Mouse (Mus musculus) CH12.LX (cell line): ENCODE measurements at regions not wholly inside any gene's neighbourhood (a gene's known extent, or its start where the extent isn't known, plus 50 kb on each side); places are given as distances from the start of the nearest gene placed in this dataset.

Experiments
- DNase-seq: peaks from one replicate; pipeline ENCODE4 v3.0.0-alpha.2; 2013; ENCODE audit errors: extremely low read depth
- H3K27ac ChIP-seq: 2 replicates; pipeline ENCODE4 v1.5.1; 2012; ENCODE audit warnings: low read depth, mild to moderate bottlenecking, control low read depth, moderate library complexity; ENCODE audit not compliant: insufficient read depth
- H3K27me3 ChIP-seq: replicated peaks from 2 replicates; pipeline ENCODE3; 2012; ENCODE audit warnings: inconsistent platforms
- H3K36me3 ChIP-seq, 2 experiments: replicated peaks in 1 of 2; 2 replicates each; pipeline versions ENCODE3 to v1.6.1; 2012; ENCODE audit warnings: inconsistent platforms in 1 of 2, low read length in 1 of 2, mild to moderate bottlenecking in 1 of 2, mixed read lengths in 1 of 2, moderate library complexity in 1 of 2; ENCODE audit not compliant: control insufficient read depth in 1 of 2, insufficient read depth in 1 of 2
- H3K4me1 ChIP-seq, 2 experiments: 2 replicates each; pipeline ENCODE4 v1.6.1; 2012; ENCODE audit warnings: inconsistent platforms in 1 of 2, moderate library complexity in 1 of 2; ENCODE audit not compliant: insufficient read depth in 2 of 2, control insufficient read depth in 1 of 2
- H3K4me2 ChIP-seq: 2 replicates; pipeline ENCODE4 v1.6.1; 2012; ENCODE audit warnings: low read depth, mild to moderate bottlenecking, control low read depth; ENCODE audit not compliant: poor library complexity, insufficient read depth, severe bottlenecking
- H3K4me3 ChIP-seq, 3 experiments: fragments of 150-350 bp in 1 of 3; sonication (generic) in 1 of 3; replicated peaks in 1 of 3; 2 replicates each; pipeline versions ENCODE3 to v1.5.1; 2011 to 2012; ENCODE audit warnings: low read depth in 2 of 3, low read length in 2 of 3, mild to moderate bottlenecking in 2 of 3, moderate library complexity in 2 of 3, control low read depth in 1 of 3, improper control_type of control experiment in 1 of 3, inconsistent platforms in 1 of 3, mixed read lengths in 1 of 3; ENCODE audit not compliant: poor library complexity in 1 of 3
- H3K79me2 ChIP-seq: replicated peaks from 2 replicates; pipeline ENCODE4 v1.6.1; 2012; ENCODE audit warnings: mild to moderate bottlenecking, moderate library complexity; ENCODE audit not compliant: control insufficient read depth, poor library complexity, insufficient read depth, severe bottlenecking; ENCODE audit errors: extremely low read depth
- H3K9ac ChIP-seq: 2 replicates; pipeline ENCODE4 v1.6.1; 2012; ENCODE audit warnings: low read depth, mild to moderate bottlenecking, control low read depth, moderate library complexity; ENCODE audit not compliant: insufficient read depth
- H3K9me3 ChIP-seq: replicated peaks from 2 replicates; pipeline ENCODE3; 2012; ENCODE audit warnings: low read length, inconsistent platforms, mixed read lengths
- CHD1 ChIP-seq: IDR thresholded peaks from 2 replicates; pipeline ENCODE4 v1.6.1; 2012; ENCODE audit warnings: low read depth, low read length, improper control_type of control experiment, inconsistent platforms
- CTCF ChIP-seq, 2 experiments: IDR thresholded peaks in 1 of 2; conservative IDR thresholded peaks in 1 of 2; 2 replicates each; pipeline ENCODE4 v1.5.1; 2011 to 2012; ENCODE audit warnings: low read depth in 2 of 2, low read length in 2 of 2, improper control_type of control experiment in 1 of 2, inconsistent platforms in 1 of 2, mild to moderate bottlenecking in 1 of 2, moderate library complexity in 1 of 2
- E2F4 ChIP-seq: IDR thresholded peaks from 2 replicates; pipeline ENCODE4 v1.6.1; 2011; ENCODE audit warnings: low read depth, low read length, improper control_type of control experiment; ENCODE audit not compliant: insufficient replicate concordance
- EP300 ChIP-seq: IDR thresholded peaks from 2 replicates; pipeline ENCODE4 v1.6.1; 2011; ENCODE audit warnings: low read length, improper control_type of control experiment
- HCFC1 ChIP-seq: IDR thresholded peaks from 2 replicates; pipeline ENCODE4 v1.6.1; 2012; ENCODE audit warnings: low read depth, mild to moderate bottlenecking, inconsistent platforms, low read length, improper control_type of control experiment
- MAX ChIP-seq: IDR thresholded peaks from 2 replicates; pipeline ENCODE4 v1.6.1; 2011; ENCODE audit warnings: low read length, improper control_type of control experiment
- MAZ ChIP-seq: IDR thresholded peaks from 2 replicates; pipeline ENCODE4 v1.6.1; 2012; ENCODE audit warnings: low read depth, mild to moderate bottlenecking, inconsistent platforms, low read length, improper control_type of control experiment, moderate library complexity
- MXI1 ChIP-seq: IDR thresholded peaks from 2 replicates; pipeline ENCODE4 v1.6.1; 2011; ENCODE audit warnings: mild to moderate bottlenecking, low read depth, low read length, improper control_type of control experiment
- MYC ChIP-seq: IDR thresholded peaks from 2 replicates; pipeline ENCODE4 v1.6.1; 2011; ENCODE audit warnings: low read depth, mild to moderate bottlenecking, improper control_type of control experiment, low read length
- NRF1 ChIP-seq: IDR thresholded peaks from 2 replicates; pipeline ENCODE4 v1.6.1; 2014; ENCODE audit warnings: low read depth, mild to moderate bottlenecking, inconsistent platforms, low read length, improper control_type of control experiment, moderate library complexity
- SIN3A ChIP-seq: IDR thresholded peaks from 2 replicates; pipeline ENCODE4 v1.6.1; 2012; ENCODE audit warnings: low read length, improper control_type of control experiment, inconsistent platforms
- SMC3 ChIP-seq: IDR thresholded peaks from 2 replicates; pipeline ENCODE4 v1.6.1; 2011; ENCODE audit warnings: low read depth, low read length, improper control_type of control experiment
- TBP ChIP-seq: conservative IDR thresholded peaks from 2 replicates; pipeline ENCODE4 v1.6.1; 2011; ENCODE audit warnings: low read depth, low read length, improper control_type of control experiment
- USF2 ChIP-seq: conservative IDR thresholded peaks from 2 replicates; pipeline ENCODE4 v1.6.1; 2011; ENCODE audit warnings: low read depth, low read length, improper control_type of control experiment
- ZC3H11A ChIP-seq: IDR thresholded peaks from 2 replicates; pipeline ENCODE4 v1.6.1; 2012; ENCODE audit warnings: low read depth, mild to moderate bottlenecking, inconsistent platforms, low read length, improper control_type of control experiment
- dilution Hi-C: fragments of 300-500 bp; cut with MboI; formaldehyde crosslinking; loops from 2 replicates; pipeline ENCODE4 v1.14.3; 2020; ENCODE audit warnings: low sequenced_read_pairs; ENCODE audit not compliant: extremely low pct_unique_long_range_greater_than_20kb, extremely low pct_ligation_motif_present
- in situ Hi-C: fragments of 300-500 bp; cut with MboI; formaldehyde crosslinking; loops from 3 replicates; pipeline ENCODE4 v1.14.3; 2019; ENCODE audit warnings: low sequenced_read_pairs, low pct_ligation_motif_present, low pct_unique_long_range_greater_than_20kb, mixed read lengths

DNA sequence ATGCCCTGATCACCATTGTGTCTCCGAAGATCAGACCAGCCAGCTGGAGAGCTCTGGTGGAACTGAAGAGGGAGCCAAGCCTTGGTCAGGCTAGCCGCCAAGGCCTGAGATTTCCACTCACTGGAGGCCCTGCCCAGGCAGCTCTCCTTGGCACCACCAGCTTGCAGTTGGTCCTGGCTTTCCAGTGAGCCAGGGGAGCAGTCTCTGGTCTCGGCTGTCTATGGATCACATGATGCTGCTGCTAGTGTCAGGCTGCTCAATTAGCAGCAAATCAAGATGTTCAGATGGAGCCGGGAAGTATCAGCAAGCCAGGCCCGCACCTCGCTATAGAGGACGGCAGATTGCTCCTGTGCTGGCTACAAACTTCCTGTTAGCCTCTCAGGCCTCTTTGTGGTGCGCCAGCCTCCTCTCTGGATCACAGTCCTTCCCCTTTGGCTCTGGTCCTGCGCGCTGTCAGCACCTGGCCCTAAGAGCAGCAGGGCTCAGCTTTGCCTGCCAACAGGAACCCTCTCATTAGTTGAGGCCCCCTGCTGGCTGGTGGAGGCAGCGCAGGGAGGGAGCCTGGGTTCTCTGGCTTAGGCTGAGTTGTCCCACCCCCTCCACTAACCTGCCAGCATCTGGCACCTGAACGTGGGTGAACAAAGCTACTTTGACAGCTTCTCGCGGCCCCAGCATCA, 174.8 kb upstream of the Ntm start:
- no peak for DNase-seq
- no peak overlapping the region for H3K4me3 ChIP-seq
- no peaks in the 10 kb centered on the region for H3K79me2 ChIP-seq
- H3K4me1 ChIP-seq, result no peaks in the 10 kb centered on the region
- no peak overlapping the region for H3K27ac ChIP-seq
- no peak overlapping the region for H3K4me2 ChIP-seq
- no peaks in the 10 kb centered on the region for H3K36me3 ChIP-seq
- H3K9ac ChIP-seq, result no peak overlapping the region
- dilution Hi-C loops (no loop called here), in situ Hi-C loops (no loop called here)
- H3K9me3 ChIP-seq, result peaks cover 81% of the 10 kb centered on the region
- no peaks in the 10 kb centered on the region for H3K27me3 ChIP-seq
- TF ChIP-seq MYC (no peak), CTCF (conservative IDR thresholded peaks at IDR 0.05 in 1 of 2, IDR thresholded peaks at IDR 0.05 in 1 of 2; ENCODE audit: low read depth in 2 of 2, low read length in 2 of 2) (0 out of 4 replicates have a peak, but pooled peaks of 1 of the 2 experiments have one; percentile 6)

- Histone ChIP-seq H3K9ac (no peak overlapping the region), H3K27ac (no peak overlapping the region), H3K4me3 (no peak overlapping the region), H3K79me2 (no peaks in the 10 kb centered on the region), H3K36me3 (no peaks in the 10 kb centered on the region), H3K4me1 (no peaks in the 10 kb centered on the region), H3K4me2 (no peak overlapping the region), H3K9me3 (peaks cover 84% of the 10 kb centered on the region), H3K27me3 (no peaks in the 10 kb centered on the region)
- dilution Hi-C loops, result no loop called here
- no peak for TF ChIP-seq CTCF (conservative IDR thresholded peaks at IDR 0.05 in 1 of 2, IDR thresholded peaks at IDR 0.05 in 1 of 2; ENCODE audit: low read depth in 2 of 2, low read length in 2 of 2)
- no peak for TF ChIP-seq ZC3H11A
- no peak for TF ChIP-seq CHD1
- no peak for TF ChIP-seq HCFC1
- TF ChIP-seq E2F4, result no peak
- TF ChIP-seq MXI1, result no peak
- no peak for TF ChIP-seq USF2
- TF ChIP-seq SIN3A, result no peak
- TF ChIP-seq MAZ, result no peak
- TF ChIP-seq SMC3, result no peak
- no peak for TF ChIP-seq TBP
- TF ChIP-seq MAX, result no peak
- TF ChIP-seq EP300, result no peak
- no peak for TF ChIP-seq NRF1
- no peak for TF ChIP-seq MYC
- in situ Hi-C loops, result no loop called here
- DNase-seq, result no peak
Observed at GRCm38 (mm10) chr9:30140188-30140587, 177.2 kb upstream of the Ntm start.
